Mouse (Mus musculus) heart, embryonic 14.5 days (tissue): ENCODE measurements around the gene 2010300C02Rik. TPM values are rescaled to one million over a fixed set of nuclear protein-coding genes. Genes with fewer than 3 reads are reported as not detected.

Experiments used
- ATAC-seq: fragments of 200-750 bp; cut with Nextera tagmentation; 2 replicates; pipeline ENCODE4 v1.8.0; 2017; ENCODE audit warnings: low read depth, moderate TSS enrichment; ENCODE audit not compliant: insufficient number of reproducible peaks, insufficient read depth, low FRiP score
- H3K27ac ChIP-seq, 2 experiments: fragments of 200-500 bp in 1 of 2; fragments of 300-500 bp in 1 of 2; sonication (generic) in 1 of 2; replicated peaks in 1 of 2; 2 replicates each; pipeline ENCODE4 v1.5.1; 2012 to 2014; ENCODE audit warnings: low read depth in 2 of 2, low read length in 2 of 2, control low read depth in 1 of 2, mild to moderate bottlenecking in 1 of 2, mixed read lengths in 1 of 2; ENCODE audit not compliant: control insufficient read depth in 1 of 2, insufficient read depth in 1 of 2
- H3K27me3 ChIP-seq: fragments of 300-500 bp; sonication (generic); 2 replicates; pipeline ENCODE4 v1.6.1; 2014; ENCODE audit warnings: mild to moderate bottlenecking, low read length, control low read depth; ENCODE audit not compliant: control insufficient read depth, insufficient read depth
- H3K36me3 ChIP-seq: fragments of 300-500 bp; sonication (generic); 2 replicates; pipeline ENCODE4 v1.6.1; 2014; ENCODE audit warnings: mild to moderate bottlenecking, control low read depth, low read length, mixed read lengths; ENCODE audit not compliant: control insufficient read depth, insufficient read depth
- H3K4me1 ChIP-seq, 2 experiments: fragments of 200-500 bp in 1 of 2; fragments of 300-500 bp in 1 of 2; sonication (generic) in 1 of 2; 2 replicates each; pipeline ENCODE4 v1.6.1; 2012 to 2014; ENCODE audit warnings: low read length in 2 of 2, control low read depth in 1 of 2, mixed read lengths in 1 of 2; ENCODE audit not compliant: control insufficient read depth in 2 of 2, insufficient read depth in 2 of 2
- H3K4me2 ChIP-seq: fragments of 300-500 bp; sonication (generic); 2 replicates; pipeline ENCODE4 v1.6.1; 2014; ENCODE audit warnings: mild to moderate bottlenecking, low read length
- H3K4me3 ChIP-seq, 2 experiments: fragments of 200-500 bp in 1 of 2; fragments of 300-500 bp in 1 of 2; sonication (generic) in 1 of 2; 2 replicates each; pipeline ENCODE4 v1.5.1; 2012 to 2014; ENCODE audit warnings: low read length in 2 of 2, mild to moderate bottlenecking in 2 of 2, control low read depth in 1 of 2, low read depth in 1 of 2, moderate library complexity in 1 of 2; ENCODE audit not compliant: control insufficient read depth in 1 of 2, insufficient read depth in 1 of 2
- H3K9ac ChIP-seq: fragments of 300-500 bp; sonication (generic); 2 replicates; pipeline ENCODE4 v1.6.1; 2014; ENCODE audit warnings: mild to moderate bottlenecking, low read length
- H3K9me3 ChIP-seq: fragments of 300-500 bp; sonication (generic); 2 replicates; pipeline ENCODE4 v1.6.1; 2016; ENCODE audit warnings: low read length, control low read depth; ENCODE audit not compliant: control insufficient read depth
- WGBS: fragments of 180-500 bp; shearing (Covaris S2); extraction: QIAGEN DNeasy Blood & Tissue Kit; methylation state at CpG from one replicate; pipeline ENCODE4 v1.1.7; 2014; 5-methylcytosine and 5-hydroxymethylcytosine counted together
- polyA plus RNA-seq: library from polyadenylated mRNA; unstranded; fragments of >200 nt; fragmentation: Nextera tagmentation; extraction: Ambion mirVana; gene quantifications from 2 replicates; pipeline ENCODE4 v1.2.1, GENCODE M21; 2014

The 2010300C02Rik gene
- polyA plus RNA-seq, 1 experiment from 2014 or later = 5.1 TPM

- Histone ChIP-seq H3K4me1 (peaks cover 0 to 7% of the 10 kb centered on the region in 2 experiments; a peak in 2 of 4 replicates), H3K27ac (no peak overlapping the region), H3K4me3 (no peak overlapping the region), H3K9me3 (no peaks in the 10 kb centered on the region), H3K9ac (no peak overlapping the region), H3K36me3 (no peaks in the 10 kb centered on the region), H3K27me3 (no peaks in the 10 kb centered on the region), H3K4me2 (no peak overlapping the region)
- WGBS = 66% methylated on average over 9 of the region's 9 CpGs
- no peak; the same call in 1 of the 2 replicates for ATAC-seq
Measured at GRCm38 (mm10) chr1:37678327-37679123, 41.4 kb downstream of the 2010300C02Rik start.

- Histone ChIP-seq H3K9ac (no peak overlapping the region), H3K4me1 (peaks cover 0 to 7% of the 10 kb centered on the region in 2 experiments; a peak in 2 of 4 replicates), H3K27ac (no peak overlapping the region), H3K36me3 (no peaks in the 10 kb centered on the region), H3K4me3 (no peak overlapping the region), H3K27me3 (no peaks in the 10 kb centered on the region), H3K9me3 (no peaks in the 10 kb centered on the region), H3K4me2 (no peak overlapping the region)
- no peak for ATAC-seq
- 68% methylated on average over 7 of the region's 7 CpGs for WGBS
Measured at GRCm38 (mm10) chr1:37676967-37677512, 42.8 kb downstream of the 2010300C02Rik start.

GRCm38 (mm10) chr1:37675444-37675843 is 44.4 kb downstream of the 2010300C02Rik start:
- Histone ChIP-seq H3K4me1 (peaks cover 0 to 7% of the 10 kb centered on the region in 2 experiments; a peak in 2 of 4 replicates), H3K4me2 (no peak overlapping the region), H3K9me3 (no peaks in the 10 kb centered on the region), H3K27me3 (no peaks in the 10 kb centered on the region), H3K27ac (no peak overlapping the region), H3K9ac (no peak overlapping the region), H3K4me3 (no peak overlapping the region), H3K36me3 (no peaks in the 10 kb centered on the region)
- WGBS = 55% methylated on average over 6 of the region's 6 CpGs
- no peak for ATAC-seq

- ATAC-seq = no peak
- H3K4me3 ChIP-seq = no peak overlapping the region
- no peaks in the 10 kb centered on the region for H3K36me3 ChIP-seq
- no peak overlapping the region for H3K4me2 ChIP-seq
- H3K4me1 ChIP-seq = peaks cover 0 to 7% of the 10 kb centered on the region in 2 experiments; a peak in 2 of 4 replicates
- WGBS = 88% methylated on average over 8 of the region's 8 CpGs
- no peaks in the 10 kb centered on the region for H3K27me3 ChIP-seq
- no peak overlapping the region for H3K27ac ChIP-seq
- no peak overlapping the region for H3K9ac ChIP-seq
- no peaks in the 10 kb centered on the region for H3K9me3 ChIP-seq
Measured at GRCm38 (mm10) chr1:37674266-37674665, 45.6 kb downstream of the 2010300C02Rik start.

- H3K4me1 ChIP-seq = no peaks in the 10 kb centered on the region
- H3K27ac ChIP-seq = no peak overlapping the region
- H3K9me3 ChIP-seq = no peaks in the 10 kb centered on the region
- WGBS = 53% methylated on average over 4 of the region's 4 CpGs
- no peak for ATAC-seq
- no peak overlapping the region for H3K9ac ChIP-seq
- no peak overlapping the region for H3K4me3 ChIP-seq
- H3K36me3 ChIP-seq = no peaks in the 10 kb centered on the region
- no peaks in the 10 kb centered on the region for H3K27me3 ChIP-seq
- no peak overlapping the region for H3K4me2 ChIP-seq
Measured at GRCm38 (mm10) chr1:37671316-37671715, 48.6 kb downstream of the 2010300C02Rik start.

GRCm38 (mm10) chr1:37667386-37667785 is 52.5 kb downstream of the 2010300C02Rik start:
- Histone ChIP-seq H3K36me3 (no peaks in the 10 kb centered on the region), H3K4me3 (no peak overlapping the region), H3K4me1 (no peaks in the 10 kb centered on the region), H3K27me3 (no peaks in the 10 kb centered on the region), H3K4me2 (no peak overlapping the region), H3K27ac (no peak overlapping the region), H3K9ac (no peak overlapping the region), H3K9me3 (no peaks in the 10 kb centered on the region)
- WGBS = 77% methylated on average over 6 of the region's 6 CpGs
- no peak for ATAC-seq

GRCm38 (mm10) chr1:37666587-37666986 is 53.3 kb downstream of the 2010300C02Rik start:
- Histone ChIP-seq H3K4me2 (no peak overlapping the region), H3K36me3 (no peaks in the 10 kb centered on the region), H3K9ac (no peak overlapping the region), H3K4me3 (no peak overlapping the region), H3K4me1 (no peaks in the 10 kb centered on the region), H3K27ac (no peak overlapping the region), H3K27me3 (no peaks in the 10 kb centered on the region), H3K9me3 (no peaks in the 10 kb centered on the region)
- no peak for ATAC-seq
- WGBS = 33% methylated on average over 10 of the region's 10 CpGs
